Mouse (Mus musculus) right cerebral cortex, adult 18-20 months (tissue): ENCODE data around the gene Ube3b.
A peak's percentile ranks its signal among the peaks of the same experiment; 100 is the strongest.

ENCODE experiments used
- DNase-seq: peaks from one replicate; pipeline ENCODE4 v3.0.0; 2022; ENCODE audit warnings: mixed read lengths

The Ube3b gene

DNA sequence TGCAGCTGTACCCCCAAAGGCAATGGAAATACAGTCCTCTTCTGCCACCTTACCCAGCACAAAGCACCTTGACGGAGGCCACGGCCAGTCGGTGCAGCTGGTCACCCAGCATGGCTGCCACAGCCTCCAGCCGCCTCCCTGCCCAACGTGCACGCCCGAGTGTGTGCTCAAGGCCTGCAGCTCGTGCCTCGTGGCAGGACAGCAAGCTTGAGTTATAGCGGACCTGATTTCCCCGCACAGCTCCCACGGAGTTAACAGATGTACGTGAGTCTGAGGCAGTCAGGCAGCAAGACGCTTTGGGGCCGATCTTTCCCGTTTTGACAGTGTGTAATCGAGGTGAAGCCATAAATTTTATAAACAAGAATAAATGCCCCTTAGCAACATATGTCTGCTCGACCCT is 48.2 kb downstream of the Ube3b start:
- no peak for DNase-seq

DNA sequence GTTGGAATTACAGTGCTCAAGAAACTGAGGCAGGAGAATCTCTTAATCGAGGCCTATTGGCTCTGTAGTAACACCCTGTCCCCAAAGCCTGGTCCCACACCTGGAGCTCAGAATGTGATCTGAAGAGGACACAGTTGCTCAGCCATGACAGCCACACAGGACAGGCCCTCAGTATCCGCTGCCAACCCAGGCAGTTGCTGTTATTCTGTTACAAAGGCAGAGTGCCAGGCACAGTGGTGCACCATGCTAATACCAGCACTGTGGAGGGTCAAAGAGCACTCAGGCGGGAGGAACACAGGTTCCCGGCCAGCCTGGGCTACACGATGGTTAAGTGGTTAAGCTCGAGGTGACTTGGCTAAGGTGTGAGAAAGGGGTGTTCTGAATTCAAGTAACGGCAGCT is 49.4 kb downstream of the Ube3b start:
- DNase-seq: no peak

DNA sequence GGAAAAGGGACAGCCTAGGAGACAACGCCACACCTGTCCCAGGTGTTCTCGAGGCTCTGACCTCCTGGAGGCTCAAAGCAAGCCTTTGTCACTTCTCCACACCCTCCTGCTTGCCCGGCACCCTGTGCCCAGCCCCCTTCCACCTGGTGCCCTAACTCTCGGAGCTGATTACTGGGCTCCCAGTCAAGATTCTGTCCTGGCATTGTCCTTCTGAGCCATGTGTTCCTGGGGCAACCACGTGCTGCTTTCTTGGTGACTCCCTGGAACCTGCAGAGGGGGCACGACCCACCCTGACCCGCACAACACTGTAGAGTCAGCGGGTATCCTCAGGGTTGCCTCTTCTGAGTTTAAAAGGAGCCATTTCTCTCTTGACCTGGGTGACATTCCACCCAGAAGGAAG is 54.0 kb downstream of the Ube3b start:
- DNase-seq: no peak

DNA sequence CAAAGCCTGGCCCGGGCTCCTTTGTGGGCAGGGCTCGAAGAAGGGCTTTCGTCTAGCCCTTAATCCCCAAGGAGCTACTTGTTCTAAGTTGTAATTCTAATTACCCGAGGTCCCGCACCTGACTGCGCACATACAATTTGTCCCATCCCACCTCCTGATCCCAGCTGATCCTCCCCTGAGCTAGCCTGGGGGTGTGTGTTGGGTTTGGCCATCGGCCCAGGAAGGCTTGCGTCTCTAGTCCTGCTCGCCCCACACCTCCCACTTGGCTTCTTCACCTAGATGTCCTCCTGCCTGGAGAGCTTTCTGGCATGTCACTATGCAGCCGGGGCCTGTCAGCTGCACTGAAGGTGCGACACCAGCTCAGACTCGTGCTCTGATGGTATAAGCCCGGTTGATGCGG is 55.2 kb downstream of the Ube3b start:
- DNase-seq: no peak

DNA sequence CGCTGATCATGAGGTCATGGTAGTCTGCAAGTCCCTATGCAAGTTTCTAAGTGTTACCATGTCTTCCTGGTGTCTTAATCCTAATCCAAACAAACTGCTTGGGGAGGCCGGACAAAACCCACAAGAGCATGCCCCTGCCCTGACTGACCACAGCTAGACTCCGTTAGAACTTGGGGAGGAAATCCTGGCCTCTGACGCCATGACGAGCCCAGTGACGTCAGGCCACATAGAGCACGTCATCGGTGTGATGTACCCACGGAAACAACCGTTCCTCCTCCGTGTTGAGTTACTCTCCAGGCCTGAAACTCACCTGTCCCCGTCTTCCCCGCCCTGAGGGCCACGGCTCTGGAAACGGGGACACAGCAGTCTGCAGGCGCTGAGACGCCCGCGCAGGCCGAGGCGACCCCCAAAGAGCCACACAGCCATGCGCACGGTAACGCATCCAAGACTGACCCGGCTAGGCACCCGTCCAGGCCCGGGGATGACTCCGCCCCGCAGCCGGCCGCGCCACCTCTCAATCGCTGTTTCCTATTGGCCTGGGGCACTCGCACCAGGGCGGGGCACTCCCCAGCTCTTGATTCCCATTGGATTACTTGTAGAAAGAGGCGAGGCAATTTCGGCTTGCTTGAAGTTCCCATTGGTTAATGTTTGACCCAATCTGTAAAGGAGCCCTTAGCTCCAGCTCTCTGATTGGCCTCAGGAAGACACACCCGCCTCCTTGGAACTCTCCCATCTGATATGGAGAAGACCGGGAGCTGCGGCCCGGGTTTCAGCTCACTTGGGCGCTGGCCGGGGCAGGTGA is 63.4 kb downstream of the Ube3b start, which contains the start of the genes Mmab and Mvk:
Gene Mmab, minus strand, starts transcription at position 495 of the 802 bp plus-strand sequence.
Gene Mvk, plus strand, starts transcription at position 704 of the 802 bp plus-strand sequence.
- peak; percentile 98 for DNase-seq

DNA sequence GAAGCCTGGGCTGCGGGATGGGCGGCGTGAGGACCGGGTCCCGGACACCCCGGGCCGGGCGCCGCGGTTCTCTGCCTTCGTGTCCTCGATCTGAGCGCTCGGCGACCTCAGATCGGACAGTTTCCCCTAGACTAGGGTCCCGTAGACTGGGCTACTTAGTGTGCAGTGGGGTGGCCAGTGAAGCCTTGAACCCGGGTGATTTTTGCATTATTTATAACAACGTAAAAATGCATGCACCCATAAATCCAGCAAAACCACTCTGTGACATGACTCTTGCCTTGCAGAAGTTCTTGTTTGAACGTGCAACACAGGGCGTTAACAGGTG is 63.9 kb downstream of the Ube3b start:
- DNase-seq: no peak

DNA sequence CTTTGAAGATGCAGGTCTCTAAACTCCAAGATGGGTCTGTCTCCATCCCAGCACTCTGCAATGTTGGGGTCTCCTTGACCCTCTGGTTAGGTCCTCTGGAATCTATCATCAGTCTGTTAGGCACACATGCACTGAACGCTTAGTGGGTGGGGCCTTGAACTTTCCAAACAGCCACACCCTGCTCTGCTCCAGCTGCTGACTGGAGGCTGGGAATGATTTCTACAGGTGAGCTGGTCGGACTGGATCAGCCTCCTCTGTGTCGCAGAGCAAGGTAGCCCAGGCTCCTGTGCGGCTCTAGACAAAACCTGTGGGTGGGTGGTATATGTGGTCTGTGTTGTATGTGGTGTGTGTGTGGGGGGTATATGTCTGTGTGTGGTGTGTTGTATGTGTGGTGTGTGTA is 68.6 kb downstream of the Ube3b start:
- DNase-seq: no peak

DNA sequence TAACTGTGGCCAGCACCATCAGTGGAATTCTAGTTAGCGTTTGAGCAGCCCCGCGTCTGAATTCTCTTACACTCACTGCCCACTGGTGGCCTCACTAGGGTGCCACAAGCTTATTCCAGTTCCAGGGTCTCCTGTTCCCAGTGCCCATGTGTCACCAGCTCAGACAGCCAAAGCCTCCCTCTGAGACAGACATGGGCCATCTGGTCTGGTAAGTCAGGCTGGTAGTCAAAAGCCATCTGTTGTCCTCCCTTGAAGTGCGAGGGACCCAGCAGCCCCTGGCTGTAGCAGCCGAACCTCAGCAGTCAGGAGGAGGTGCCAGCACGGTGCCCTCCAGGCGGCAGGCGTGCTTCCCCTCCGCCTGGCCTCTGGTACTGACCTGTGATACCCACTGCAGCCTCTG is 75.9 kb downstream of the Ube3b start:
- DNase-seq: no peak

DNA sequence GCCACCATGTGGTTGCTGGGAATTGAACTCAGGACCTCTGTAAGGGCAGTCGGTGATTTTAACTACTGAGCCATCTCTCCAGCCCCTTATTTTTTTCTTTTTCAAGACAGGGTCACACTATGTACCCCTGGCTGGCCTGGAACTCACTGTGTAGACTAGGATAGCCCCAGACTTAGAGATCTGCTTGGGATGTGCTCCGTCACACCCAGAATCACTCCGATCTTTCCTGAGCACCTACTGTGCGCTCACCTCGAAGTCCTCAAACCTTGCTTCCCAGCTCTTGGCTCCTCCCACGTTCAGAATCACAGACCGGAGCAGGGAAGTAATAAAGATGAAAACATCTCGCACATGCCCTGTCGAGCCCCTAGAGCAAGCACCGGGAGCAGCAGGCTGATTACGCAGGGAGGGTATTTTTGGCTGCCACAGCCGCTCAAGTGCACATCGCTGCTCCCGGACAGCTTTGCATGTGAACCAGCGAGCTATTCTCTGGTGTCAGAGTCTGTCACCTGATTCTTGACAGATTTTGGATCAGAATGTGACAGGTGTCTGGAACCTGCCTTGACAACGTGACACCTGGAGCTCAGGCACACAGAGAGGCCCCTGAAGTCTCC is 76.7 kb downstream of the Ube3b start:
- no peak for DNase-seq

DNA sequence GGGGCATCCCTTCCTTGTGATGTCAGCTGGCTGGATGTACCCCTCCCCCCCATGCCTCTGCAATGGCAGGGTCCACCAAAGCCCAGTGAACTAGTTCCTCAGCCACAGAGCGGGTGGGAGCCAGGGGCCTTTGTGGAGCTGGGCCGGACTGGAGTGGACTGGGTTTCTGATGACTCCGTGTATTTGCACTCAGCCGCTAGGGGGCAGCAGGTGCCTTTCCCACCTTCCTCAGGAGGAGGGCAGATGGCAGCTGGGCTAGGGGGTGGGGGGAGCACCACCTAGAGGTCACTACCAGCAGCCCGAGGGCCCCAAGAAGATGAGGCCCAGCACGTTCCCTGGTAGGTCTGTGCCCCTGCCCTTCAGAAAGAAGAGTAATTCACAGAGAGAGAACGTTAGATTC is 80.8 kb downstream of the Ube3b start:
- DNase-seq: peak; percentile 79

DNA sequence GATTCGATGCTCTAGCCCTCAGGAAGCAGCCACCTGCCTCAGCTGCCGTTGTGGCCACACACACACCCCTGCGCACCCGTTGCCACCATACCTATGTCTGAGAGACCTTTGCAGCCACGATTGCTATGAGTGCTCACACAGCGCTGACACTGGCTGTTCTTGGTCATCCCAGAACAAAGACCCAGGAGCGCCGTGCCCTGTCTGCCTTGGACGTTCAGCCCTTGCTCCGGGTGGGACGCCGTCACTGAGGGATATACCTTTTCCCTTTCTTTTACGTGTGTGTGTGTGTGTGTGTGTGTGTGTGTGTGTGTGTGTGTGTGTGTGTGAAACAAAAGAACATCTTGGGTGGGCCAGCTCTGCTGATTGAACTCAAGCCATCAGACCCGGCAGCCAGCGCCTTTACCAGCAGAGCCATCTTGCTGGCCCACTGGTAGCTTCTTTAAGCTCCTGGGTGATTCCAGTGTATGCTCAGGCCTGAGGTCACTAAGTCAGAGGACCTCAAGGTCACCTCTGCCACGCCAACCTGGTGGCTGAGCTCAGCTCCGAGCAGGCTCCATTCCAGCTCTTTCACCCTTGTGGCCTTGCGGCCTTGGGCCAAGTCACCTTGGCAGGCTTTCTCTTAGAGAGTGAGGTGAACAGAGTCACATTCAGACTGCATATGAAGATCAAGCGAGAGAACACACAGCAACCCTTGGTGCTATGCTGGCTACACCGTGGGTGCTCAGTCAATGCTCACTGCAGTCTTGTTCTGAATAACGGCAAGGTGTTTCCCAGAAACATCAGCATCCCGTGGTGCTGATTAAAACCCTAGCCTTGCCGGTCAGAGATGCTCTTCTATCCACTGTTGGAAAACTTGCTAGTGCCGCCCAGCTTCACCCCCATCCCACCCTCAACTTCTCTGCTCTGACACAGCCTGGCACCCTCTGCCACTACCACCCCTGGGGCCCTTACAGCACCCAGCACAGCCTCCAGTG is 81.9 kb downstream of the Ube3b start:
- no peak for DNase-seq

DNA sequence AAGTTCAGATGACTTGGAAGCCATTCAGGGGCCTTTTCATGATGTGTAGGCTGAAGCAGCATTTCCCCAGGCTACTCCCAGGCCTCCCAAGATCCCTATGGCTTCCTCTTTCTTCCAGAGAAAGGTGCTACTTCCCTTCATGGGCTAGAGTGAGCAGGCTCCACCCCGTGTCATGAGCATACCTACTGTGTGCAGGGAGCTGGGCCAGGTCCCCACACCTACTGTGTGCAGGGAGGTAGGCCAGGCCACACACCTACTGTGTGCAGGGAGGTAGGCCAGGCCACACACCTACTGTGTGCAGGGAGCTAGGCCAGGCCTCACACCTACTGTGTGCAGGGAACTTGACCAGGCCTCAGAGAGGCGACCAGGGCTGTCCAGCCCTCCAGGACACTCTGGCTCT is 84.2 kb downstream of the Ube3b start:
- no peak for DNase-seq

DNA sequence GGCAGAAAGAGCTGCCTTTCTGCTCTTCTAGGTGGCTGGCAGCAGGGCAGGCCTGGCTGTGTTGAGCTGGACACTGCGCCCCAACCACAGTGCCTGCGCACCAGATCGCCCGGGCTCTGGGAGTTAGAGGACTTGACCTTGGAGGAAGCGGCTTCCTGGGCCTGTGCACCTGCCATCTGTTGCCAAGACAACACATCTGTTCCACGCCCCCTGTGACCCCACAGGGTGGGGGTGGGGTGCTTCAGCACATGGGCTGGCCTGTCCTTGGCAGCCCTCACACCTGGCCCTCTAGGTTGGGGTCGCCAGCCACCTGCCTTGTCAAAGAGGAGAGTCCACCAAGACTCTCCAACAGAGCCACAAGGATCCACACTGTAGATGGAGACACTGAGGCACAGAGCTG is 85.2 kb downstream of the Ube3b start:
- no peak for DNase-seq

DNA sequence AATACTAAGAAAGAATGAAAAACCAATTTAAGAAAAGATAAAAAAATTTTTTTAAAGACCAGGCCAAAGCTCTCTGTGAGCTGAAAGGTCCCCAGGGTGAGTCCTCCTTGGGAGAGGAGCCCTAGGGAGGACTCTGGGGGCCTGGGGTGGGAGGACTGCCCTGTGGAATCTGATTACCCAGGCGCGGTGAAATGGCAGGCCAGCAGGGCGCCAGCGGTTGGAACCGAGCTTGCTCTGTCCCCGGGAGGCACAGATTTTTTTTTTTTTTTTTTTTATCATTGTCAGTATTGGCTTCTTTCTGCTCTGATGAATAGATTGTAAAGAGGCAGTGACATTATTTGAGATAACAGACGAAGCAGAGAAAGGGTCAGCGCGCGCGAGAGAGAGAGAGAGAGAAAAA is 86.6 kb downstream of the Ube3b start:
- no peak for DNase-seq

DNA sequence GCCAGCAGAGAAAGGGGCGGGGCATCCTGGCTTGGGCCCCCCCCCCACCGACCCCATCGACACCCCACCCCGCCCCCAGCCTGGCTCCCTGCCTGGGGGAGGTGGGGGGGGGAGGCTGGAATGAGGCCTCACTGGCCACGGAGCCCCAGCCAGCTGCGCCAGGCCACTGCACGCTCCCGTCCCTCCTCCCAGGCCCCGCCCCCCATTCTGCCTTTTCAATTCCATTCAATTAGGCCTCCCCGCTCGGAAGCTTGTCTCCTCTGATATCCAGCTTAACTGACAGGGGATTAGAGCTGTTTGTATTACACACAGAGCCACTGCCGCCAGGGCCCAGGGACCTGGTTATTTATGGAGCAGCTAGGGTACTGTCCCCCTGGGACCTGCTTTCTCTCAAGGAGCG is 87.0 kb downstream of the Ube3b start:
- DNase-seq: peak; percentile 57

DNA sequence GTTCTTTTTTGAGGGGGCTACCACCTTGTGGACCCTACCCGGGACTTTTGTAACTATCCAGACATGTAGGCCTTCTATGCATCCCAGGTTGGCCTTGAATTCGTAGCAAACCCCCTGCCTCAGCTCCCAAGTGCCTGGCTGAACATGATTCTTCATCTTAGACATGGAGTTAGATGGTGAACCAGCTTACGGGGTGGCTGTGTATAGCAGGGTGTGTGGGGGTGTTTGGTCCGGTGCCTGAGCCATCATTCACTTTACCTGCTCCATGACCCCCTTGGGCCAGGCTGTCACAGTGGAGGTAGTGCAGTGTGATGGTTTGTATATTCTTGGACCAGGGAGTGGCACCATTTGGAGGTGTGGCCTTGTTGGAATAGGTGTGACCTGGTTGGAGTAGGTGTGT is 87.6 kb downstream of the Ube3b start:
- no peak for DNase-seq

DNA sequence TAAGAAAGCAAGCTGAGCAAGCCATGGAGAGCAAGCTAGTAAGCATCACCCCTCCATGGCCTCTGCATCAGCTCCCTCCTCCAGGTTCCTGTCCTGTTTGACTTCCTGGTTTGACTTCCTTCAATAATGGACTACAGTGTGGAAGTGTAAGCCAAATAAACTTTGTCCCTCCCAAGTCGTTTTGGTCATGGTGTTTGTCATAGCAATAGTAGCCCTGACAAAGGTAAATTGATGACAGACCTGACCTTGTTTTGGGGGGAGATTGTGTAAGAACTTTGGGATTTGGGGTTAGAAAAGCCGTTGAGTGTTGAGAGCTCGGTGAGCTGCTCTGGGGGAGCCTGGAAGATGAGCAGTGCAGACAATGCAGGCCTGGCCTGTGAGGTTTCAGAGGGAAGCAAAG is 90.0 kb downstream of the Ube3b start:
- DNase-seq: no peak
